Mouse (Mus musculus) gastrocnemius, postnatal 14 days (tissue): ENCODE results near the gene Tent4b. TPM values are rescaled to one million over a fixed set of nuclear protein-coding genes. Genes with fewer than 3 reads are reported as not detected.

Source experiments
- DNase-seq: peaks from one replicate; pipeline ENCODE4 v3.0.0; 2021; ENCODE audit warnings: mixed read lengths
- intact Hi-C: fragments of 180-260 bp; cut with DNase I; formaldehyde crosslinking; loops from one replicate; pipeline ENCODE4 v1.15.1; 2025; ENCODE audit warnings: low total_unique reads
- total RNA-seq, 2 experiments: library from RNA; stranded (reverse); gene quantifications; 2 replicates each; pipeline ENCODE4 v1.2.3; 2021

Tent4b gene
- total RNA-seq, 2 experiments from 2014 or later = 10.1 to 11.2 TPM

- intact Hi-C loops = no loop called here
- DNase-seq = no peak
These were observed 93.9 kb downstream of the Tent4b start for GRCm38 (mm10) chr8:88292926-88293325.

- intact Hi-C loops = no loop called here
- DNase-seq = no peak
These were observed 94.8 kb downstream of the Tent4b start for GRCm38 (mm10) chr8:88293590-88294356.

- DNase-seq = no peak
- intact Hi-C loops = no loop called here
These were observed 96.0 kb downstream of the Tent4b start for GRCm38 (mm10) chr8:88294977-88295376.

GRCm38 (mm10) chr8:88297976-88298732 lies 99.1 kb downstream of the Tent4b start:
- no peak for DNase-seq
- intact Hi-C loops = no loop called here

GRCm38 (mm10) chr8:88298733-88299103 lies 99.7 kb downstream of the Tent4b start:
- intact Hi-C loops = no loop called here
- DNase-seq = no peak

GRCm38 (mm10) chr8:88299907-88300603 lies 101.0 kb downstream of the Tent4b start:
- intact Hi-C loops = no loop called here
- DNase-seq = peak; percentile 52

- DNase-seq = no peak
- intact Hi-C loops = no loop called here
These were observed 102.8 kb downstream of the Tent4b start for GRCm38 (mm10) chr8:88301589-88302437.

- DNase-seq = no peak
- intact Hi-C loops = loop anchor here (5.0 kb wide), 1 partner anchor 34 kb away; the partner anchor contains the start of gene Adcy7
These were observed 106.8 kb downstream of the Tent4b start for GRCm38 (mm10) chr8:88305814-88306213.

GRCm38 (mm10) chr8:88306511-88306910 lies 107.5 kb downstream of the Tent4b start:
- intact Hi-C loops = loop anchor here (5.0 kb wide), 1 partner anchor 34 kb away; the partner anchor contains the start of gene Adcy7

GRCm38 (mm10) chr8:88307736-88308135 lies 108.7 kb downstream of the Tent4b start:
- intact Hi-C loops = loop anchor here (5.0 kb wide), 1 partner anchor 35 kb away; the partner anchor contains the start of gene Adcy7

More at GRCm38 (mm10) chr8:88306511-88306910, 107.5 kb downstream of the Tent4b start:
- no peak for DNase-seq

More at GRCm38 (mm10) chr8:88307736-88308135, 108.7 kb downstream of the Tent4b start:
- DNase-seq = no peak

Other genes with a start within 250 kb of the Tent4b start
- gene Zfp423, start 239.6 kb upstream of the Tent4b start, total RNA-seq = 10 to 100 TPM; 15.7 to 15.9 TPM
- gene Cnep1r1, start 80.4 kb upstream of the Tent4b start, total RNA-seq = 10 to 100 TPM; 25.3 to 27.7 TPM
- 10 to 100 TPM; 22.4 to 25.4 TPM for gene Heatr3, start 61.4 kb upstream of the Tent4b start, total RNA-seq
- 10 to 100 TPM in 1 of 2 experiments, 1 to 10 TPM in 1; 6.8 to 13.3 TPM for gene Adcy7, start 73.2 kb downstream of the Tent4b start, total RNA-seq
- 10 to 100 TPM; 60.9 to 71.4 TPM for gene Brd7, start 163.0 kb downstream of the Tent4b start, total RNA-seq